9 mouse cellular contexts compared by ENCODE assay signal in the genomic region with DNA sequence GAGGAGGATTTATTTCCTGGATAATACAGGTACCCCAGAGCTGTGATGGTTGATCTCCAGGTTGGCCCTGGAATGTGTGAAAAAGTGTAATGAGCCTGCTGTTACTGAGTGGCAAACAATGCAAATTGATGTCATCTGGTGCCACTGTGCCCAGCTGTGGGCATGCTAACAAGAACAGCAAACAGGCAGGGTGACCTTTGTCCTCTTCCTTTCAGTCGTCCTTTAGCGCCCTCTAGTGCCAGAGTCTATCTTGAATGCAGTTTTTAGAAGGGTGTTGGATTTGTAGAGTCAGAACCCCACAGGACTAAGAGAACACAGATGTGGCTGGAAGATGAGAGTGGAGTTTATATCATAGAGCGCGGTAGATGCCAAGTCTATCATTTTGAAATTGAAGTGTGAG.
A peak's percentile ranks its signal among the peaks of the same experiment; 100 is the strongest.
DNase-seq lines count a peak whose midpoint lies in the region; ATAC-seq lines count a peak whose summit lies in the region.
"Had no signal": no experiment of that assay in that cellular context is flagged by ENCODE, and none has a peak within 500 bp of the region (broad histone marks: within the 10 kb centered on the region; RNA-seq: fewer than 3 reads in every experiment).

No protein-coding gene starts in this region.

- no peak overlapping the region for H3K4me3 ChIP-seq in forebrain, embryonic 14.5 days (ENCODE audit: low read depth, low read length)
- H3K4me3 ChIP-seq in forebrain, embryonic 13.5 days, result no peak overlapping the region
- H3K4me3 ChIP-seq in embryonic facial prominence, embryonic 10.5 days, result no peak overlapping the region
- H3K4me3 ChIP-seq: hindbrain, embryonic 15.5 days had no signal

- H3K27me3 ChIP-seq in forebrain, embryonic 14.5 days (replicated peaks; ENCODE audit: control insufficient read depth, insufficient read depth, low read length), result no peaks in the 10 kb centered on the region
- H3K27me3 ChIP-seq in forebrain, embryonic 13.5 days, result no peaks in the 10 kb centered on the region
- no peaks in the 10 kb centered on the region for H3K27me3 ChIP-seq in embryonic facial prominence, embryonic 10.5 days (replicated peaks; ENCODE audit: low read depth, poor library complexity, severe bottlenecking)
- H3K27me3 ChIP-seq: hindbrain, embryonic 15.5 days had no signal

- H3K4me2 ChIP-seq in forebrain, embryonic 14.5 days (ENCODE audit: low read length), result no peak overlapping the region
- H3K4me2 ChIP-seq in forebrain, embryonic 13.5 days, result no peak overlapping the region
- H3K4me2 ChIP-seq: hindbrain, embryonic 15.5 days had no signal

- H3K36me3 ChIP-seq in forebrain, embryonic 14.5 days (ENCODE audit: control insufficient read depth, insufficient read depth, low read length), result no peaks in the 10 kb centered on the region
- H3K36me3 ChIP-seq in forebrain, embryonic 13.5 days (ENCODE audit: poor library complexity, severe bottlenecking), result no peaks in the 10 kb centered on the region
- no peaks in the 10 kb centered on the region for H3K36me3 ChIP-seq in embryonic facial prominence, embryonic 10.5 days (replicated peaks)
- H3K36me3 ChIP-seq: hindbrain, embryonic 15.5 days had no signal

- no peak overlapping the region for H3K9ac ChIP-seq in forebrain, embryonic 14.5 days (ENCODE audit: low read length)
- no peak overlapping the region for H3K9ac ChIP-seq in forebrain, embryonic 13.5 days
- H3K9ac ChIP-seq: hindbrain, embryonic 15.5 days had no signal

- WGBS in forebrain, embryonic 14.5 days, result 37% methylated on average over 4 of the region's 4 CpGs
- WGBS in forebrain, embryonic 13.5 days, result 30% methylated on average over 4 of the region's 4 CpGs
- 32% methylated on average over 4 of the region's 4 CpGs for WGBS in embryonic facial prominence, embryonic 10.5 days

- H3K27ac ChIP-seq in forebrain, embryonic 14.5 days (ENCODE audit: low read depth, low read length), result no peak overlapping the region
- no peak overlapping the region for H3K27ac ChIP-seq in forebrain, embryonic 13.5 days
- no peak overlapping the region for H3K27ac ChIP-seq in embryonic facial prominence, embryonic 10.5 days (replicated peaks)
- H3K27ac ChIP-seq: hindbrain, embryonic 15.5 days had no signal

- DNase-seq in forebrain, embryonic 14.5 days (ENCODE audit: low spot score), result peak; percentile 46
- DNase-seq in urinary bladder, postnatal 14 days (ENCODE audit: low spot score), result peak; percentile 51
- no peak for DNase-seq in urinary bladder, postnatal 4 days (ENCODE audit: low spot score in 2 of 2)
- peak; percentile 47 for DNase-seq in embryonic facial prominence, embryonic 10.5 days (ENCODE audit: low spot score)
- peak; percentile 35 to 43 for DNase-seq in kidney, postnatal 4 days
- peak; percentile 34 for DNase-seq in lung, postnatal 14 days
- DNase-seq in thymus, postnatal 25 days, result peak; percentile 3

- no peak for ATAC-seq in forebrain, embryonic 14.5 days
- ATAC-seq in forebrain, embryonic 13.5 days, result no peak

- no peaks in the 10 kb centered on the region for H3K4me1 ChIP-seq in forebrain, embryonic 14.5 days (ENCODE audit: control insufficient read depth, insufficient read depth, low read length)
- no peaks in the 10 kb centered on the region for H3K4me1 ChIP-seq in forebrain, embryonic 13.5 days
- H3K4me1 ChIP-seq in embryonic facial prominence, embryonic 10.5 days, result no peaks in the 10 kb centered on the region
- H3K4me1 ChIP-seq: hindbrain, embryonic 15.5 days had no signal

- no peaks in the 10 kb centered on the region for H3K9me3 ChIP-seq in forebrain, embryonic 14.5 days (replicated peaks; ENCODE audit: control insufficient read depth, low read length)
- no peaks in the 10 kb centered on the region for H3K9me3 ChIP-seq in forebrain, embryonic 13.5 days (replicated peaks)
- no peaks in the 10 kb centered on the region for H3K9me3 ChIP-seq in embryonic facial prominence, embryonic 10.5 days
- H3K9me3 ChIP-seq: hindbrain, embryonic 15.5 days had no signal

Comparison
In these comparisons a context has a peak if more than half of its experiments do, and no peak if none do; other contexts are left out.
1. DNase-seq: peak in forebrain, embryonic 14.5 days (single experiment), urinary bladder, postnatal 14 days (single experiment), embryonic facial prominence, embryonic 10.5 days (single experiment), kidney, postnatal 4 days (2 of 2), lung, postnatal 14 days (single experiment) and thymus, postnatal 25 days (single experiment); none in urinary bladder, postnatal 4 days (0 of 2).